ENCODE assay signal across 9 mouse cellular contexts in genomic region chr9:32787615-32788014, GRCm38 (mm10).
DNase-seq lines count a peak whose midpoint lies in the region; ATAC-seq and TF ChIP-seq lines count a peak whose summit lies in the region.
"Had no signal": no experiment of that assay in that cellular context is flagged by ENCODE, and none has a peak within 500 bp of the region (broad histone marks: within the 10 kb centered on the region; RNA-seq: fewer than 3 reads in every experiment).

No protein-coding gene starts in this region.

- DNase-seq in adrenal gland, postnatal 14 days: peak; percentile 50
- DNase-seq in embryo, embryonic 10.5 days (ENCODE audit: low spot score): peak; percentile 48
- peak; percentile 67 to 74 for DNase-seq in heart, postnatal 14 days
- peak; percentile 70 for DNase-seq in lung, embryonic 14.5 days
- no peak for DNase-seq in Muller cell, postnatal 12 days (ENCODE audit: inconsistent ontology term)
- no peak for DNase-seq in forebrain, embryonic 11.5 days (ENCODE audit: low spot score)
- no peak for DNase-seq in natural killer cell, adult 2 months (ENCODE audit: low spot score in 2 of 2)

- intact Hi-C loops in heart, postnatal 14 days (cut with DNase I): no loop called here

- H3K27me3 ChIP-seq in lung, embryonic 14.5 days (ENCODE audit: insufficient read depth, low read length): no peaks in the 10 kb centered on the region
- H3K27me3 ChIP-seq in forebrain, embryonic 11.5 days (ENCODE audit: control insufficient read depth, insufficient read depth, low read length): no peaks in the 10 kb centered on the region
- H3K27me3 ChIP-seq: heart, embryonic 13.5 days; Patski had no signal

- H3K9me3 ChIP-seq in lung, embryonic 14.5 days (ENCODE audit: low read depth, low read length): no peaks in the 10 kb centered on the region
- H3K9me3 ChIP-seq in forebrain, embryonic 11.5 days (ENCODE audit: control insufficient read depth, low read length): no peaks in the 10 kb centered on the region
- H3K9me3 ChIP-seq: heart, embryonic 13.5 days had no signal

- ATAC-seq in lung, embryonic 14.5 days (ENCODE audit: insufficient read depth): peak; percentile 41; the same call in 1 of the 2 replicates
- ATAC-seq in forebrain, embryonic 11.5 days (replicated peaks; ENCODE audit: low FRiP score): no peak
- ATAC-seq: Patski had no signal

- H3K36me3 ChIP-seq in lung, embryonic 14.5 days (ENCODE audit: insufficient read depth): no peaks in the 10 kb centered on the region
- H3K36me3 ChIP-seq in forebrain, embryonic 11.5 days (ENCODE audit: control insufficient read depth, insufficient read depth, low read length): no peaks in the 10 kb centered on the region
- H3K36me3 ChIP-seq: heart, embryonic 13.5 days had no signal

- H3K9ac ChIP-seq in lung, embryonic 14.5 days: no peak overlapping the region
- no peak overlapping the region for H3K9ac ChIP-seq in forebrain, embryonic 11.5 days (ENCODE audit: low read length)
- H3K9ac ChIP-seq: heart, embryonic 13.5 days had no signal

- H3K4me3 ChIP-seq in lung, embryonic 14.5 days (ENCODE audit: low read depth, low read length): no peak overlapping the region
- no peak overlapping the region for H3K4me3 ChIP-seq in forebrain, embryonic 11.5 days (ENCODE audit: low read depth, low read length)
- H3K4me3 ChIP-seq: heart, embryonic 13.5 days had no signal

- WGBS in lung, embryonic 14.5 days: 7% methylated on average over 1 of the region's 1 CpGs
- WGBS in forebrain, embryonic 11.5 days: 11% methylated on average over 1 of the region's 1 CpGs

- no peak overlapping the region for H3K27ac ChIP-seq in lung, embryonic 14.5 days (ENCODE audit: low read depth)
- H3K27ac ChIP-seq in forebrain, embryonic 11.5 days (ENCODE audit: low read depth, low read length): no peak overlapping the region
- H3K27ac ChIP-seq: heart, embryonic 13.5 days had no signal

- no peak overlapping the region for H3K4me2 ChIP-seq in lung, embryonic 14.5 days
- H3K4me2 ChIP-seq in forebrain, embryonic 11.5 days (ENCODE audit: low read depth, low read length, severe bottlenecking): no peak overlapping the region
- H3K4me2 ChIP-seq: heart, embryonic 13.5 days had no signal

- TF ChIP-seq CTCF in lung, embryonic 14.5 days (IDR thresholded peaks at IDR 0.05; ENCODE audit: low read depth): no peak

- H3K4me1 ChIP-seq in lung, embryonic 14.5 days (ENCODE audit: insufficient read depth): peaks cover 16% of the 10 kb centered on the region; the same call in 1 of the 2 replicates
- no peaks in the 10 kb centered on the region for H3K4me1 ChIP-seq in forebrain, embryonic 11.5 days (replicated peaks; ENCODE audit: control insufficient read depth, insufficient read depth, low read length)

Comparison
In these comparisons a context has a peak if more than half of its experiments do, and no peak if none do; other contexts are left out.
1. DNase-seq: peak in adrenal gland, postnatal 14 days (single experiment), embryo, embryonic 10.5 days (single experiment), heart, postnatal 14 days (2 of 2) and lung, embryonic 14.5 days (single experiment); none in Muller cell, postnatal 12 days (single experiment), forebrain, embryonic 11.5 days (single experiment) and natural killer cell, adult 2 months (0 of 2).